Mouse (Mus musculus) olfactory bulb, adult 2 months (tissue): ENCODE results near the gene Tmem102. TPM values are rescaled to one million over a fixed set of nuclear protein-coding genes. Genes with fewer than 3 reads are reported as not detected.

Source experiments
- H3K27ac ChIP-seq: fragments of 200-500 bp; 2 replicates; pipeline ENCODE4 v1.5.1; 2012; ENCODE audit warnings: low read depth, low read length; ENCODE audit not compliant: insufficient read depth
- H3K4me1 ChIP-seq: fragments of 200-500 bp; 2 replicates; pipeline ENCODE4 v1.6.1; 2012; ENCODE audit warnings: low read length; ENCODE audit not compliant: control insufficient read depth, insufficient read depth
- H3K4me3 ChIP-seq: fragments of 200-500 bp; 2 replicates; pipeline ENCODE4 v1.5.1; 2012; ENCODE audit warnings: mild to moderate bottlenecking, low read depth, low read length, moderate library complexity; ENCODE audit not compliant: insufficient read depth
- CTCF ChIP-seq: fragments of 200-500 bp; IDR thresholded peaks from 2 replicates; pipeline ENCODE4 v1.5.1; 2012; ENCODE audit warnings: low read depth, mild to moderate bottlenecking, low read length, moderate library complexity; ENCODE audit not compliant: insufficient read depth
- POLR2A ChIP-seq: fragments of 200-500 bp; IDR thresholded peaks from 2 replicates; pipeline ENCODE4 v1.6.1; 2012; ENCODE audit warnings: mild to moderate bottlenecking, low read depth, low read length, moderate library complexity; ENCODE audit not compliant: insufficient read depth
- WGBS: fragments of 180-500 bp; shearing (Covaris S2); methylation state at CpG from one replicate; pipeline ENCODE4 v1.1.7; 2018; 5-methylcytosine and 5-hydroxymethylcytosine counted together
- polyA plus RNA-seq: library from polyadenylated mRNA; stranded (reverse); fragments of >200 nt; gene quantifications from 2 replicates; pipeline ENCODE4 v1.2.4, GENCODE M21; 2012; ENCODE audit warnings: low replicate concordance; ENCODE audit not compliant: missing spikeins, insufficient read depth, insufficient read length

The Tmem102 gene
- polyA plus RNA-seq, 1 experiment: not detected

DNA sequence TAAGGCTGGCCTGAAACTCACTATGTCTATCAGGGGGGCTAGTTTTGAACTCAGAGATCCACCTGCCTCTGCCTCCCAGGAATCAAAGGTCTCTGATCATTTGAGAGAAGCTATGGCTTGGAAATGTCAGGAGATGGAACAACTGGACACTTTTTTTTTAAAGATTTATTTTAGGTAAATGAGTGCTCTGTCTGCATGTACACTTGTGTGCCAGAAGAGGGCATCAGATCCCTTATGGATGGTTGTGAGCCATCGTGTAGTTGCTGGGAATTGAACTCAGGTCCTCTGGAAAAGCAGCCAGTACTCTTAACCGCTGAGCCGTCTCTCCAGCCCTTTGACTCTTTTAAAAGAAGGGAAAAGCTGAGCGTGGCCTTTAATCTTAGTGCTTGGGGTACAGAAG lies 954 bp upstream of the Tmem102 start:
- Histone ChIP-seq H3K4me3 (no peak overlapping the region), H3K4me1 (peaks cover 20% of the 10 kb centered on the region), H3K27ac (no peak overlapping the region)
- TF ChIP-seq CTCF: no peak
- no peak for TF ChIP-seq POLR2A
- 87% methylated on average over 4 of the region's 4 CpGs for WGBS

DNA sequence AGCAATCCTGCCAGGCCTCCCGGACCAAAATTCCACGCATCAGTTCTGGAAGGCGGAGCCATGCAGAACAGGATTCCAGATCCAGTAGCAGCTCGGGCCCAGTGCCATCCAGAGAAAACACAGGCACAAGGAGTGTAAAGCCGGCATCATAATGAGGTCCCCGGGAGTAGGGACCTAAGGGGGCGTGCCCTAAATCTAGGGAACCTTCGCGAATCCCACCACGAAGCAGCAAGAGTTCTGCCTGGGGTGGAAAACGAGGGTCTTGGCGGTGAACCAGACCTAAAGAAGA lies 828 bp downstream of the Tmem102 start:
- H3K4me3 ChIP-seq: no peak overlapping the region

GRCm38 (mm10) chr11:69803786-69804651 lies 1.4 kb downstream of the Tmem102 start:
- H3K4me1 ChIP-seq: peaks cover 35% of the 10 kb centered on the region
- H3K27ac ChIP-seq: no peak overlapping the region; the same call in 1 of the 2 replicates
- 2% methylated on average over 60 of the region's 60 CpGs for WGBS
- H3K4me3 ChIP-seq: peak overlapping the region; percentile 55
- no peak for TF ChIP-seq POLR2A
- peak; percentile 69 for TF ChIP-seq CTCF

More for the DNA sequence above, 828 bp downstream of the Tmem102 start:
- H3K27ac ChIP-seq: no peak overlapping the region
- WGBS: 28% methylated on average over 12 of the region's 12 CpGs
- TF ChIP-seq POLR2A (no peak), CTCF (no peak)
- H3K4me1 ChIP-seq: peaks cover 35% of the 10 kb centered on the region

GRCm38 (mm10) chr11:69803328-69803727 lies 2.1 kb downstream of the Tmem102 start:
- no peak for TF ChIP-seq CTCF
- peak overlapping the region; percentile 12 for H3K27ac ChIP-seq

GRCm38 (mm10) chr11:69802648-69803105 lies 2.7 kb downstream of the Tmem102 start:
- no peak for TF ChIP-seq CTCF
- peak; percentile 59; the same call in 1 of the 2 replicates for TF ChIP-seq POLR2A
- Histone ChIP-seq H3K4me3 (peak overlapping the region; percentile 55), H3K4me1 (peaks cover 35% of the 10 kb centered on the region), H3K27ac (peak overlapping the region; percentile 34; the same call in 1 of the 2 replicates)
- under 1% methylated on average over 33 of the region's 33 CpGs for WGBS

More at GRCm38 (mm10) chr11:69803328-69803727, 2.1 kb downstream of the Tmem102 start:
- WGBS: 3% methylated on average over 12 of the region's 12 CpGs
- peaks cover 35% of the 10 kb centered on the region for H3K4me1 ChIP-seq
- H3K4me3 ChIP-seq: peak overlapping the region; percentile 55

DNA sequence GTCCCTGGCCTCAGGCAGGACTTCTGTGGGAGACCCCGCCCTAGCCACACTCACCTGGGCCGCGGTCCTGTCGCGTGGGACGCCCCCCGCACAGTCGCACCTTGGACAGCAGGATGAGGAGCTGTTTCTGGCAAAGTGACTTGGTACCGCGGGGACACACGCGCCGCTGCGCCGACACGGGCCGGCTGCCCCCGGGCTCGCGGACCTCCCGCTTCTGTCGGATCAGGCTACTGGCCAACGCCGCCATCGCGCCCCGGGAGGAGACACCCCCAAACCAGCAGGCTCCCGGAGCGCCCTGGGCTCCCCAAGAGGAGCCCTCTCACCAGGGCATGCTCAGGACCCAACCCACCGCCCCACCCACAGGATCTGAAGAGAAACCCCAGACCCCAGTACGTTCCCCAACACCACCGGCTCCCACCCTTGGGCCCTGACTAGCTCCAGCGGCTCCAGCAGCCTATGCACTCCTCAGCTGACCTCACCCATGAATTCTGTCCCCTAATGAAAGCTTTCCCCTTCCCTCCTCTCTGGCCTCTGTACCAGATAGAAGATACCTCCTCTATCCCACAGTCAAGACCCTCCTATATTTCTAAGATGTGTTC lies 3.9 kb downstream of the Tmem102 start, which contains the start of gene Fgf11:
Fgf11 (minus strand) TSS at position 479 of the 599 bp plus-strand sequence.
- no peak for TF ChIP-seq POLR2A
- TF ChIP-seq CTCF: no peak
- peak within 1 kb of the TSS; percentile 34; the same call in 1 of the 2 replicates for H3K27ac ChIP-seq
- H3K4me3 ChIP-seq: peak within 1 kb of the TSS; percentile 55
- 2% methylated on average over 33 of the region's 33 CpGs for WGBS
- peaks cover 35% of the 10 kb centered on the region for H3K4me1 ChIP-seq

DNA sequence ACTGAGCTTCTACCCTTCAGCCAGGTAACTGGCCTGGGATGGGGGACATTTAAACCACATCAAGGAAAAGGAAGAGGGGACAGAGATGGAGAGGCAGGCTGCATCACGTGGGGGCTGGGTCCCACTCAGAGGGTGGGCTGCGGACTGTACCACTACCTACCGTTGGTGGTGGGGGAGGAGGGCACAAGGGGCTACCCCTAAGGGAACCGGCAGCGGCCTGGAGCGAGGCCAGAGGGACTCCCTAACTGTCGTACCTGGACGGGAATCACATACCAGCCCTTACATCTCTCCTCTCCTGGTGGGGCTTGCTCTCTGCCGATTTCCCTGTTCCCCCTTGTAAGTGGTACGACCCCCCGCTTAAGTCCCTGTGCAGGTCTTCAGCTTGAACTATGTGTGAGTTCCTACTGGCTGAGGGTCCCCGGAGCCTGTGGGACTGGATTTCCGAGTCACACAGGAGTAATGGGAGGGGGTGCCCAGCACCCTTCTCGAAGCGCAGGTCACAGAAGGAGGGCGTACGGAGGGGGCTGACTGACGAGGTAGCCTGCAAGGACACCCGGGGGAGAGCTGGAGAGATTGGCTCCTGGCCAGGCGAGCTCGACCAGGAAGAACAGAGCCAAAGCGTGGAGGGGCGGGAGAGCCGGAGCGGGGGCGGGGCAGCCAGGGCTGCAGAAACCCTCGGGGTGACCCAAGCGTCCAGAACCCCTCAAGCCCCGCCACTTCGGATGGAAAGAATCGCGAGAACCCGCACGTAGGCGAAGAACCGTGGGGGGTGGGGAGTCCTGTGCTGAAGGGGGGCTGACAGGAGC lies 4.8 kb downstream of the Tmem102 start:
- WGBS: 3% methylated on average over 36 of the region's 36 CpGs
- Histone ChIP-seq H3K4me1 (peaks cover 39% of the 10 kb centered on the region), H3K4me3 (peak overlapping the region; percentile 47), H3K27ac (0 out of 2 replicates have a peak overlapping the region, but pooled peaks have one; percentile 8)
- 0 out of 2 replicates have a peak, but pooled peaks have one; percentile 3 for TF ChIP-seq POLR2A
- no peak for TF ChIP-seq CTCF

DNA sequence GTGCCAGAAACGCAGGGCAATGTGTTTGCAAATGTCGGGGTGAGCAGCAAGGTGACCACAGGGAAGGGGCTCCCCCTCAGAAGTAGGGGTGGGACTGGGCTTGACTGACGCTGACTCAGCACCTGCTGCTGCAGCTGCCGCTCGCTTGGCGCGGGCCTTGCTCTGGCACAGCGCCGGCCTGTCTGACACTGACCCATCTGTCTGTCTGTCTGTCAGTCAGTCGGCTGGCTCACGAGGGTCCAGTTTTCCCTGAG lies 5.4 kb downstream of the Tmem102 start:
- H3K4me3 ChIP-seq: peak overlapping the region; percentile 47
- WGBS: 27% methylated on average over 11 of the region's 11 CpGs
- TF ChIP-seq POLR2A (no peak), CTCF (no peak)
- peaks cover 42% of the 10 kb centered on the region for H3K4me1 ChIP-seq
- no peak overlapping the region for H3K27ac ChIP-seq
